Mouse (Mus musculus): ENCODE results near the gene Disc1. TPM values are rescaled to one million over a fixed set of nuclear protein-coding genes. Genes with fewer than 3 reads are reported as not detected.
A peak's percentile ranks its signal among the peaks of the same experiment; 100 is the strongest.

Gene Disc1
- total and polyA plus RNA-seq, 3 experiments = 0.75 to 2.2 TPM; not detected in 1

DNA sequence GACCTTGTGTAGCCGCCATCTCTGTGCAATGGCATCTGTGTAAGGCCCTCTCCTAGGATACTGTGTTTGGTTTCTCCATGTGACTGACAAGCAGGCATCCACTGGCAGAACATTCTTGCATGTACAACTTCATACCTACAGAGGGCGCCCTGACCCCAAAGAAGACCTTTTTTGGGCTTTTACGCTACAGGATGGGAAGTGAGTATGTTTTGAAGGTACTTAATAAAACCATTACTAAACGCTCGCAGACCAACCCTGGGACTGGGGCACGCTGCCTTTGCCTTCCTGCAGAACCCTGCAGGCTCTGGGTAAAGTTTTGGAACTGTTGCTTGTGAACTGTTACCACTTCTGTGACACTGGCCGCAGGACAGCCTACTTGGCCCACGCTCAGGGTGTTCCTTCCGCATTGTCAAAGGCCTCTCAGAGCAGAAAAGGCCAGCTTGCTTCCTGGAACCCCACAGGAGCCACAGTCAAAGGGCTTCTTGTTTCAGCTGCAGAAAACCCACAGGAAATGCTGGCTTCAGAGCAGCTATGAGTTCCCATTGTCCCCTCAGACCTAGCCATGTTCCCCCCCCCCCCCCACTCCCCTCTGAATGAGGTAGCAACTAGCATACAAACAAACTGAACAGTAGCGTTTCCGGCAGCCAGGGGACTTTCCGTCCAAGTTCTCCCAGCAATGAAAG lies 13.1 kb downstream of the Disc1 start (continued):
- TF ChIP-seq CTCF (IDR thresholded peaks at IDR 0.05 in 2 of 3, conservative IDR thresholded peaks at IDR 0.05 in 1 of 3; ENCODE audit: control insufficient read depth in 1 of 3, insufficient read depth in 1 of 3, low read depth in 2 of 3, low read length in 3 of 3, poor library complexity in 1 of 3, severe bottlenecking in 1 of 3) (peak; percentile 56 to 87 (median 74)), RCOR1 (IDR thresholded peaks at IDR 0.05; ENCODE audit: low read depth, low read length) (no peak), POLR2AphosphoS5 (IDR thresholded peaks at IDR 0.05; ENCODE audit: borderline replicate concordance, low read depth, low read length) (no peak), ZC3H11A (IDR thresholded peaks at IDR 0.05; ENCODE audit: low read depth, low read length) (no peak), GATA1 (IDR thresholded peaks at IDR 0.05; ENCODE audit: low read depth, low read length) (no peak), NELFE (IDR thresholded peaks at IDR 0.05; ENCODE audit: low read depth, low read length) (no peak; the same call in 1 of the 2 replicates), ZKSCAN1 (IDR thresholded peaks at IDR 0.05; ENCODE audit: low read depth, low read length) (peak; percentile 49; the same call in 1 of the 2 replicates), JUND (IDR thresholded peaks at IDR 0.05; ENCODE audit: low read depth, low read length) (no peak), TBP (IDR thresholded peaks at IDR 0.05; ENCODE audit: low read depth, low read length) (no peak), MAZ (IDR thresholded peaks at IDR 0.05; ENCODE audit: low read depth, low read length) (no peak), ETS1 (IDR thresholded peaks at IDR 0.05; ENCODE audit: low read depth, low read length) (peak; percentile 36; the same call in 1 of the 2 replicates), HCFC1 (IDR thresholded peaks at IDR 0.05; ENCODE audit: low read depth, low read length) (no peak), KAT2A (conservative IDR thresholded peaks at IDR 0.05; ENCODE audit: low read depth, low read length) (no peak), MEF2A (IDR thresholded peaks at IDR 0.05; ENCODE audit: extremely low read depth, insufficient replicate concordance, low read depth, low read length, poor library complexity, severe bottlenecking) (no peak), MXI1 (IDR thresholded peaks at IDR 0.05; ENCODE audit: low read depth, low read length) (peak; percentile 77), TCF12 (IDR thresholded peaks at IDR 0.05; ENCODE audit: low read depth, low read length) (no peak), EP300 (IDR thresholded peaks at IDR 0.05; ENCODE audit: low read depth in 1 of 2, low read length in 2 of 2) (no peak), NRF1 (IDR thresholded peaks at IDR 0.05; ENCODE audit: insufficient read depth, low read depth, low read length, poor library complexity, severe bottlenecking) (no peak), SIN3A (IDR thresholded peaks at IDR 0.05; ENCODE audit: low read length) (no peak; the same call in none of the 2 replicates), MYC (IDR thresholded peaks at IDR 0.05; ENCODE audit: low read depth, low read length) (peak; percentile 69; the same call in 1 of the 2 replicates), UBTF (IDR thresholded peaks at IDR 0.05; ENCODE audit: borderline replicate concordance, insufficient read depth, low read depth, low read length) (no peak), POLR2AphosphoS2 (IDR thresholded peaks at IDR 0.05; ENCODE audit: low read length) (no peak), ELF1 (IDR thresholded peaks at IDR 0.05; ENCODE audit: low read depth, low read length) (peak; percentile 73), RAD21 (IDR thresholded peaks at IDR 0.05; ENCODE audit: low read depth, low read length) (peak; percentile 75)
